Mouse (Mus musculus) olfactory bulb, adult 2 months (tissue): ENCODE results near the gene Atxn7l3. TPM values are rescaled to one million over a fixed set of nuclear protein-coding genes. Genes with fewer than 3 reads are reported as not detected.
A peak's percentile ranks its signal among the peaks of the same experiment; 100 is the strongest.

ENCODE experiments used
- H3K27ac ChIP-seq: fragments of 200-500 bp; 2 replicates; pipeline ENCODE4 v1.5.1; 2012; ENCODE audit warnings: low read depth, low read length; ENCODE audit not compliant: insufficient read depth
- H3K4me1 ChIP-seq: fragments of 200-500 bp; 2 replicates; pipeline ENCODE4 v1.6.1; 2012; ENCODE audit warnings: low read length; ENCODE audit not compliant: control insufficient read depth, insufficient read depth
- H3K4me3 ChIP-seq: fragments of 200-500 bp; 2 replicates; pipeline ENCODE4 v1.5.1; 2012; ENCODE audit warnings: mild to moderate bottlenecking, low read depth, low read length, moderate library complexity; ENCODE audit not compliant: insufficient read depth
- CTCF ChIP-seq: fragments of 200-500 bp; IDR thresholded peaks from 2 replicates; pipeline ENCODE4 v1.5.1; 2012; ENCODE audit warnings: low read depth, mild to moderate bottlenecking, low read length, moderate library complexity; ENCODE audit not compliant: insufficient read depth
- POLR2A ChIP-seq: fragments of 200-500 bp; IDR thresholded peaks from 2 replicates; pipeline ENCODE4 v1.6.1; 2012; ENCODE audit warnings: mild to moderate bottlenecking, low read depth, low read length, moderate library complexity; ENCODE audit not compliant: insufficient read depth
- WGBS: fragments of 180-500 bp; shearing (Covaris S2); methylation state at CpG from one replicate; pipeline ENCODE4 v1.1.7; 2018; 5-methylcytosine and 5-hydroxymethylcytosine counted together
- polyA plus RNA-seq: library from polyadenylated mRNA; stranded (reverse); fragments of >200 nt; gene quantifications from 2 replicates; pipeline ENCODE4 v1.2.4, GENCODE M21; 2012; ENCODE audit warnings: low replicate concordance; ENCODE audit not compliant: missing spikeins, insufficient read depth, insufficient read length

The Atxn7l3 gene
- polyA plus RNA-seq, 1 experiment: not detected

DNA sequence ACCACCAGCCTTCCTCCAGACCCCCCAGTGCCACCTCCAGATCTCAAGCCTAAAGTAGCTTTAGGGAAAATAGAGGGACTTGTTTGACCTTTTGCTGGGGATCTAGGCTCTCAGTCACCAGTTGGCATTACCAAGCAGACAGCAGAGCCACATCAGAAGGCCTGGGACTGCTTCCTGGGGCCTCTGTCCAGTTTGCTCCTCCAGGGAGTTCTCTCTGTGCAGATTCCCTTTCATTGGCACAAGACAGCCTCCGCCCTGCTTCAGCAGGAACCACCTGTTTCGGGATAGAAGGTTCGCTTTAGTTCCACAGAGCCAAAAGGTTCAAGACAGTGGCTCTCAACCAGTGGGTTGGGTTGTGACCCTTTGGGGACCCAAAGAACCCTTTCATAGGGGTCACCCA is 16.8 kb downstream of the Atxn7l3 start:
- Histone ChIP-seq H3K4me1 (peaks cover 7% of the 10 kb centered on the region), H3K27ac (no peak overlapping the region), H3K4me3 (no peak overlapping the region)
- no peak for TF ChIP-seq CTCF
- TF ChIP-seq POLR2A: no peak
- 93% methylated on average over 3 of the region's 3 CpGs for WGBS

DNA sequence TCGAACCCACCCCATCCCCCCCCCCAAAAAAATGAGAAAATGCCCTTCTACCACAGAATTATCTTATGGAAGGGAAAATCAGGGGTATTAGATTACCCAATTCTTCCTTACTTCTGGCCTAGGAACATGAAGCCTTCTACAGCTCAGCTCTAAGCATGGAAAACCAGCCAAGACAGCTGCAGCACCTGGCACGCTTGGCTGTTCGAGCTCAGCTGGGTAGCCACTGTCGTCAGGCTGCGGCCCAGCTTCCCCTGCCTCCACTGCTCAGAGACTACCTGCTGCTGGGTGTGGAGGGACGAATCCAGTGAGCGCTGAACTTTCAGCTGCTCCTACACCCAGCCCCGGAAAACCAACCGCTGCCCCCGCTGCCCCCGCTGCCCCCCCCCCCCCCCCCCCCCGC is 18.7 kb downstream of the Atxn7l3 start:
- peaks cover 7% of the 10 kb centered on the region for H3K4me1 ChIP-seq
- no peak overlapping the region for H3K4me3 ChIP-seq
- no peak overlapping the region for H3K27ac ChIP-seq
- WGBS: 56% methylated on average over 10 of the region's 12 CpGs
- TF ChIP-seq CTCF (no peak), POLR2A (no peak)

DNA sequence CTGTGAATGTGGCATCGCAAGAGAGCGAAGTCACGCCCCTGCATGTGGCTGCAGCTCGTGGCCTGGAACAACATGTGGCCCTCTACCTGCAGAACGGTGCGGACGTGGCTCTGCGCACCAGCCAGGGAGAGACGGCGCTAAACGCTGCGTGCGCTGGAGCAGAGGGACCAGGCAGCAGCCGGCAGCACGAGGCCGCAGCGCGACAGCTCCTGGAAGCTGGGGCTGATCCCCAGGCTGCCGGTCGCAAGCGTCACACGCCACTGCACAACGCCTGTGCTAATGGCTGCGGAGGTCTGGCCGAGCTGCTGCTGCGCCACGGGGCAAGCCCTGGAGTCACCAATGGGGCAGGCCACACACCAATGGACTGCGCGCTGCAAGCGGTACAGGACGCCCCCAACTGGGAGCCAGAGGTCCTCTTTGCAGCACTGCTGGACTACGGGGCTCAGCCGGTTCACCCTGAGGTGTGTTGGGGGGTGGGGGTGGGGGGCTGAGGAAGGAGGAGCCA is 20.0 kb downstream of the Atxn7l3 start:
- no peak for TF ChIP-seq CTCF
- TF ChIP-seq POLR2A: no peak
- H3K27ac ChIP-seq: no peak overlapping the region
- peaks cover 7% of the 10 kb centered on the region for H3K4me1 ChIP-seq
- peak overlapping the region; percentile 31 for H3K4me3 ChIP-seq
- WGBS: 2% methylated on average over 33 of the region's 33 CpGs

DNA sequence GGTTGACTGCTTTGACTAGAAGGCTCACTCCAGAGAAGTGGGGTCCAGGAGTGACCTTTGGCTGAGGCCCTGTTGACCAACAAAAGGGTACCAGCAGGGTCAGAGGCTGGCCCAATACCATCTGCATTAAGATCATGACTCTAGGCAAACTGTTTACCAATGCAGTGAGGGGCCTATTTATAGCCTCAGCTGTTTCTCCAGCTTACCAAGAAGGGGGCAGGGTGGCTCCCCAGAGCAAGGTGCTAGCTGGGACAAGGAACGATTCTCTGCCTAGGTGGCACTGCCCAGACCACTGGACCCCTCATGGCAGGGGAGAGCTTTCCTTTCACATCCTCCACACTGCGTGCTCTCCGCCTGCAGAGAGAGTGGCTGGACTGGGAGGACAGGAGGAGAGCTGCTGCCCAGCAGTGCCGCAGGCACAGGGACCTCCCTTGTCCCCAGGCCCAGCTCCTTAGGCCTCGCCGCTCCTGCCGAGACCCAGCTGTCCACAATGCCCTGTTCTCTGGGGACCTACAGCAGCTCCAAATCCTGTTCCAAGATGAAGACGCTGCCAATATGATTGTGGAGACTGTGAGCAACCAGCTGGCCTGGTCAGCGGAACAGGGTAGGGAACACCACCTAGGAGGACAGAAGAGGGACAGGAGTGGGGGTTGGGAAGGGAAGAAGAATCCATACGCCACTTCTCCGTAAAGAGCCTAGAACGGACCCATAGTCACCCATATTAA is 27.7 kb downstream of the Atxn7l3 start, which contains the start of gene Asb16:
Gene Asb16 (plus strand): TSS at position 224 of the 725 bp plus-strand sequence.
- Histone ChIP-seq H3K27ac (no peak within 1 kb of the TSS), H3K4me3 (no peak within 1 kb of the TSS), H3K4me1 (peaks cover 13% of the 10 kb centered on the region)
- WGBS: 84% methylated on average over 12 of the region's 12 CpGs
- TF ChIP-seq POLR2A: no peak
- TF ChIP-seq CTCF: no peak

DNA sequence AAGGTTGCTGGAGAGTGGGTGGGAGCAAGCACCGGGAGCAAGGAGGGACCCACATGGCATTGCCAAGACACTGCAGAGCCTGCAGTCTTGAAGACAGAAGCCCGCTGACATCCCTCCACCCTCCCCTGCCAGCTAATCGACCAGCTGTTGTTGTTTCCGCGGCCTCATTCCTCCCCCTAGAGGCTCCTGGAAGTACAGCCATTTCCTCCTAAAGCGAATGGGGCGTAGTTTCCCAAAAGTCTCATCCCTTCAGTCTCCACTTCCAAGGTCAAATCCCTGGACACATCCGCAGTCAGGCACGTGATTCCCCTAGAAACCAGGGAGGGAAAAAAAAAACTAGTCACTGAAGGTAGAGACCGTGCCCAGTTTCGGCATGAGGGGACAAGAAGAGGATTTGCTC is 29.0 kb downstream of the Atxn7l3 start:
- TF ChIP-seq CTCF: peak; percentile 84
- TF ChIP-seq POLR2A: no peak
- no peak overlapping the region for H3K27ac ChIP-seq
- peaks cover 13% of the 10 kb centered on the region for H3K4me1 ChIP-seq
- H3K4me3 ChIP-seq: no peak overlapping the region
- WGBS: 5% methylated on average over 11 of the region's 11 CpGs

DNA sequence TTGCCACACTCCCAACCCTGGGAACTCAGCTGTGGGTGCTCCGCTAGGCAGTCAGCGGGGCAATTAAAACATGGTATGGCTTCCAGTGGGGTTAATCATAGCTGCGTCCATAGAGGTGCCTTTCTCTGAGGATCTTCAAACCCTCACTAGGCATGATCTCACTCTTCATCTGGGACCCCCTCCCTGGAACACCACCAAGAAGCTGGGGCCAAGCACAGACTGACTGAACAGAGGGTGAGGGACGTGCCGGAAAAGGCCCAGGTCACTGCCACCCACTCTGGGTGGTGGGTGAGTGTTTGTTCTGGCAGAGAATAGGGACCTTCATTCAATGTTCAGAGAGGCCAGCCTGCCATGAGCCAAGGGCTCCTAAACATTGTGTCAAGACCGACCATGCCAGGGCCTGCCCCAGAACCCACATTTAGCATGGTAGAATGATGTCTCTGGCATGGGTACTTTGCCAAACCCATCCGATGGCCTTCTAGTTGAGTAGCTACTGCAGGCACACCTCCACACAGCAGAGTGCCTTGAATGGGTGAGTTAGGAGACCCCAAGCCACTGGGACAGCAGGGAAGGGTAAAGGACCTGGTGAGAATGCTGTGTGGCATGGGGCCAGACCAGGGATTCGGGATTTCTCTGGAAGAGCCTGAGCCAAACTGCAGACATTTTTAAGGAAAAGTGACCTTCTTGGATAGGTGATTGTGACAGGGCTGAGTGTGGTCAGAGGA is 29.6 kb downstream of the Atxn7l3 start:
- peaks cover 13% of the 10 kb centered on the region for H3K4me1 ChIP-seq
- TF ChIP-seq CTCF: no peak
- no peak for TF ChIP-seq POLR2A
- H3K27ac ChIP-seq: no peak overlapping the region
- 80% methylated on average over 8 of the region's 8 CpGs for WGBS
- H3K4me3 ChIP-seq: no peak overlapping the region

DNA sequence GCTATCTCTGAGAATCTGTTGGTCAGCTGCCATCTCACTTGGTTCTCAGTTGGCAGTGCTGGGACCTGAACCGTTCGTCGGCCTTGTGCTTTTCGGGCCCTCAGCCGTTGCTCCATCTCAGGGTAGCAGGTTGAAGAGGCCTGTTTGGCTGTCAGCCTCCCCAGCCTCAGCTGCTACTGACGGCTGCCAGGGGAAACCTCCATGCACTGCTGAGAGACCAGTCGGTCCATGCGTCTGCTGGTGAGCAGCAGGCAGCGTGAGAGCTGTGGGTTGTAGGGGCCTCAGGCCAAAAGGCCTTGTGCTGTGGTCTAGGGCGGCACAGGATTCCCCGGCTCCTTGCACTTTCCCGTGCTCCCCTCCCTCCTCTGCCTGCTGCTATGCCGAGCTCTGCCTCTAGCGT is 30.6 kb downstream of the Atxn7l3 start:
- 88% methylated on average over 14 of the region's 14 CpGs for WGBS
- TF ChIP-seq POLR2A (no peak), CTCF (no peak)
- Histone ChIP-seq H3K4me1 (peaks cover 13% of the 10 kb centered on the region), H3K4me3 (no peak overlapping the region), H3K27ac (no peak overlapping the region)

DNA sequence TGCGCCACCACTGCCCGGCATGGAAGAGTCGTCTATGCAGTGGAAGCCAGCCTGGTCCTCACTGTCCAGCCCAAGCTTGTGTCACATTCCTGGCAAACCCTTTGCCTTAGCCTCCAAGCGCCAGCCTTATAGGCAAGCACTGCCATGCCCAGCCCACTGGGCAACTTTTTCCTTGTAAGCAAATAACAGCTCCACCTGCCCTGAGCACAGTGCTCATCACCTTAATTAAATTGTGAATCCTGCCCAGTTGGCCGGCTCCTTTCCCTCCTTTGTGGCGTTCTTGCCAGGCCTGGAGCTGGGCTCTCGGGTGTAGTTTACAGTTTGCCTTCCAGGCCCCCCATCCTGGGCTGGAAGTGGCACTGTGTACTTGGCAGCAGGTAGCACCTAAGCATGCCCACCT is 33.2 kb downstream of the Atxn7l3 start:
- no peak overlapping the region for H3K27ac ChIP-seq
- peaks cover 6% of the 10 kb centered on the region for H3K4me1 ChIP-seq
- no peak overlapping the region for H3K4me3 ChIP-seq
- TF ChIP-seq CTCF (no peak), POLR2A (no peak)
- 93% methylated on average over 7 of the region's 7 CpGs for WGBS

DNA sequence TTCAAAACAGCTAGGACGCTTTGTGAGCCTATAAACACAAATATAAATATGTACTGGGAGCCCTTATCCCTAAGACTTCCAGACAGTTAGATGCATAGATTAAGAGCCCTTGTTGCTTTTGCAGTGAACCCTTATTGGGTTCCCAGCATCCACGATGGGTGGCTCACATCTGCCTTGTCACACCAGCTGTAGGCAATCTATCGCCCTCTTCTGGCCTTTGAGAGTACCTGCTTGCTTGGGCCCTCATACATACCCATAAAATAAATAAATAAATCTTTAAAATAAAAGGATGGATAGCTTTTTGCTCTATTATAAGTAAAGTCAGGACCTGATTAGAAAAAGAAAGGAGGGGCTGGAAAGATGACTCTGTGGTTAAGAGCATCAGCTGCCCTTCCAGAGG is 37.9 kb downstream of the Atxn7l3 start:
- TF ChIP-seq POLR2A (no peak), CTCF (no peak)
- Histone ChIP-seq H3K27ac (no peak overlapping the region), H3K4me3 (no peak overlapping the region), H3K4me1 (peaks cover 12% of the 10 kb centered on the region)
- WGBS: 93% methylated on average over 3 of the region's 3 CpGs
